Mouse (Mus musculus): ENCODE data around the gene Samd4b. TPM values are rescaled to one million over a fixed set of nuclear protein-coding genes. Genes with fewer than 3 reads are reported as not detected.
A peak's percentile ranks its signal among the peaks of the same experiment; 100 is the strongest.

Gene Samd4b
- polyA plus RNA-seq, 1 experiment from 2014 or later, result 33.3 TPM

DNA sequence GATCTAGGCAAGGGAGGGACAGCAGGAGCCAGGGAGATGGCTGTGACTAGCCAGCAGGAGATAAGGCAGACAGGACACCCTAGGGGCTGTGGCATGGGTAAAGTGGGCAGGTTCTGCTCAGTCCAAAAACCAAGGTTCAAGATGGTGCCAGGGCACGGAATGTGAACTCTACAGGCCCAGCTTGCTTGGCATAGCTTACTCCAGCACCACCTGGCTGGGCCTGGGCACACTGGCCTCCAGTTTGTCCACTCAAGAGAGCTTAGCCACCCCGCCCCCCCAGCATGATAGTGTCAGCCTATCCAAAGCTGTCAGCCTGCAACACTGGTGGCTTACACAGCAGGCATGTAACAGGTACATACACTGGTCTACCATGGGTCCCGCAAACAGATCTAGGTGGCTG, 24.7 kb downstream of the Samd4b start:
- Histone ChIP-seq H3K27ac (no peak overlapping the region), H3K36me3 (peaks cover 17% of the 10 kb centered on the region), H3K9ac (no peak overlapping the region), H3K4me2 (no peak overlapping the region), H3K4me3 (no peak overlapping the region), H3K4me1 (peaks cover 58% of the 10 kb centered on the region), H3K27me3 (no peaks in the 10 kb centered on the region), H3K9me3 (no peaks in the 10 kb centered on the region)
- ATAC-seq (ENCODE audit: insufficient number of reproducible peaks, insufficient read depth, low FRiP score, low TSS enrichment, low read depth), result no peak
- 96% methylated on average over 3 of the region's 3 CpGs for WGBS

DNA sequence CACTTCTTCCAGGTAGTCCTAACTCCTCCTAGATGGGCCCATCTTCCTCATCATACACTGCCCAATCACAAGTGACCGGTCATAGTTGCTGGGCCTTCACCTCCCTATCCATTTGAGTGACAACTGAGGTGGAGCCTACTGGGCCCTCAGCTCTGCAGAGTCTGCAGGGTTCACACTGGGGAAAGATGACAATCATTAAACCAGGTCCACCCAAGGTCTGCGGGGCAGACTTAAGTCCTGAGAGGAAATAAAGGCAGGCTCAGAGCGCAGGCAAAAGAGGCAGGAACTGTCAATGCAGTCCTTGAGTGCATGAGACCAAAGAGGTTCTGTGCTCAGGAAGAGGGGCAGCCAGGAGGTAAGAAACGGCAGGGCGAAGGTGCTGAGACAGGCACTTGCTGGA, 25.3 kb downstream of the Samd4b start:
- Histone ChIP-seq H3K27ac (no peak overlapping the region), H3K4me1 (peaks cover 54% of the 10 kb centered on the region), H3K9me3 (no peaks in the 10 kb centered on the region), H3K4me3 (no peak overlapping the region), H3K36me3 (peaks cover 22% of the 10 kb centered on the region), H3K4me2 (no peak overlapping the region), H3K27me3 (no peaks in the 10 kb centered on the region), H3K9ac (no peak overlapping the region)
- ATAC-seq (ENCODE audit: insufficient number of reproducible peaks, insufficient read depth, low FRiP score, low TSS enrichment, low read depth), result no peak
- 84% methylated on average over 5 of the region's 5 CpGs for WGBS

- Histone ChIP-seq H3K9me3 (no peaks in the 10 kb centered on the region), H3K27ac (peak overlapping the region; percentile 78), H3K36me3 (peaks cover 38% of the 10 kb centered on the region), H3K4me2 (0 out of 2 replicates have a peak overlapping the region, but pooled peaks have one; percentile 16), H3K4me1 (peaks cover 39% of the 10 kb centered on the region), H3K27me3 (no peaks in the 10 kb centered on the region), H3K4me3 (no peak overlapping the region), H3K9ac (0 out of 2 replicates have a peak overlapping the region, but pooled peaks have one; percentile 3)
- WGBS, result 37% methylated on average over 5 of the region's 5 CpGs
- no peak for ATAC-seq (ENCODE audit: insufficient number of reproducible peaks, insufficient read depth, low FRiP score, low TSS enrichment, low read depth)
These were observed 26.8 kb downstream of the Samd4b start for GRCm38 (mm10) chr7:28570982-28571682.

GRCm38 (mm10) chr7:28570291-28570981, 27.5 kb downstream of the Samd4b start:
- Histone ChIP-seq H3K36me3 (peaks cover 45% of the 10 kb centered on the region), H3K4me2 (peak overlapping the region; percentile 16; the same call in 1 of the 2 replicates), H3K9ac (no peak overlapping the region), H3K4me3 (no peak overlapping the region), H3K27ac (peak overlapping the region; percentile 78), H3K4me1 (peaks cover 32% of the 10 kb centered on the region), H3K27me3 (no peaks in the 10 kb centered on the region), H3K9me3 (no peaks in the 10 kb centered on the region)
- ATAC-seq (ENCODE audit: insufficient number of reproducible peaks, insufficient read depth, low FRiP score, low TSS enrichment, low read depth), result peak; percentile 39; the same call in 1 of the 2 replicates
- WGBS, result 54% methylated on average over 12 of the region's 12 CpGs

DNA sequence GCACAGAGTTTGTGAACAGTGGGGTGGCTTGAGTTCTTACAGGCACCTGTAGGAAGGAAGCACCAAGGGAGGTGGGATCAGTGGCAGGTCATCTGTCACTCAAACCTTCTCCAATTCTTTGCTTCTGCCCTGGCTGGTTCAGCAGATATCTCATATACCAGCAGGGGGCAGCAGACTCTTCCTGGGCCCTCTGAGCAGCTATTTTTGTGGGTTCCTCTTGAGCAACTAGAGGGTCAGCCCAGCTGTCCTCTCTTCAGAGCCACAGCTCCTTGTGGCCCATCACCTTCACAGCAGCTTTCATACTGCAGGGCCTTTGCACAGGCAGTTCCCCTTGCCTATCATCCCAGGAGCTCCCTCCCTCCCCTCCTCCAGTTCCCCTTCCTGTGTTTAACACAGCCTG, 29.7 kb downstream of the Samd4b start:
- no peak overlapping the region for H3K9ac ChIP-seq
- peaks cover 67% of the 10 kb centered on the region for H3K36me3 ChIP-seq
- no peaks in the 10 kb centered on the region for H3K9me3 ChIP-seq
- no peaks in the 10 kb centered on the region for H3K27me3 ChIP-seq
- H3K4me1 ChIP-seq, result peaks cover 31% of the 10 kb centered on the region
- H3K27ac ChIP-seq, result no peak overlapping the region
- no peak overlapping the region for H3K4me2 ChIP-seq
- no peak for ATAC-seq (ENCODE audit: insufficient number of reproducible peaks, insufficient read depth, low FRiP score, low TSS enrichment, low read depth)
- H3K4me3 ChIP-seq, result no peak overlapping the region

DNA sequence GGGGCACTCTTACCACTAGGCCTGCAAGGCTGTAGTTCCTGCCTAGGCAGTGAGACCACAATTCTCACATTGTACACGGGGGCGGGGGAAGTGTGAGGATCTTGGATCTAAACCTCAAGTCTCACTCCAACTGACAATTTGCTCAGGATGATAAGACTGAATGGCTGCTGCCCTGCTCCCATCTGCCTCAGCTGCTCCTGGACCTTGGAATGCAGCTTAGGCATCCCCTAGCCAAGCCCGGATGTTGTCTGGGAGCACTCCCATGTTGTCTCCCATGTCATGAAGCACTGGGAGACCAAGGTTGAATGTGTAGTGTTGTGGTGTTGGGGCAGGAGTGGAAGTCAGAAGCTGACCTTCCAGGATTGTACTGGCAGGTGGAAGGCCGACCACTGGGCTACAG, 30.4 kb downstream of the Samd4b start:
- Histone ChIP-seq H3K27ac (no peak overlapping the region), H3K36me3 (peaks cover 74% of the 10 kb centered on the region), H3K4me2 (no peak overlapping the region), H3K9ac (no peak overlapping the region), H3K4me1 (peaks cover 31% of the 10 kb centered on the region), H3K27me3 (no peaks in the 10 kb centered on the region), H3K4me3 (no peak overlapping the region), H3K9me3 (no peaks in the 10 kb centered on the region)
- WGBS, result 92% methylated on average over 4 of the region's 4 CpGs
- no peak for ATAC-seq (ENCODE audit: insufficient number of reproducible peaks, insufficient read depth, low FRiP score, low TSS enrichment, low read depth)

- Histone ChIP-seq H3K9me3 (no peaks in the 10 kb centered on the region), H3K4me2 (no peak overlapping the region), H3K27me3 (no peaks in the 10 kb centered on the region), H3K27ac (no peak overlapping the region), H3K9ac (no peak overlapping the region), H3K36me3 (peaks cover 93% of the 10 kb centered on the region), H3K4me1 (peaks cover 11% of the 10 kb centered on the region), H3K4me3 (no peak overlapping the region)
- 58% methylated on average over 5 of the region's 5 CpGs for WGBS
- ATAC-seq (ENCODE audit: insufficient number of reproducible peaks, insufficient read depth, low FRiP score, low TSS enrichment, low read depth), result no peak
These were observed 32.5 kb downstream of the Samd4b start for GRCm38 (mm10) chr7:28565407-28565806.

DNA sequence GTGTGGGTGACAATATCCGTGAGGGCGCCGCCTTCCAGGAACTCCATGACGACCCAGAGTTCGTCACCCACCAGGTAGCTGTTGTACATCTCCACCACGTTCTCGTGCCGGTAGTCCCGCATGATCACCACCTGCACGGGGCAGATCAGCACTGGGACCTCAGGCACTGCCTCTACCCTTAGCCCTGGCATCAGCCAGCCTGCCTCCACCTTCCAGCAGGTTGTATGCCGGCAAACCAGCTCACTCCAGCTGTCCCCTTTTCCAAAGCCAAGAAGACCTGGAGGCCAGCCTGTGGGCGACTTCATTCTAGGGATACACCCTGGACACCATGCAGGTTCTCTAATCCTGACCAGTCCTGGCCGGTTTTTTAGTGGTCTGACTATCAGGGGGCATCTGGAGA, 35.0 kb downstream of the Samd4b start:
- no peak for ATAC-seq (ENCODE audit: insufficient number of reproducible peaks, insufficient read depth, low FRiP score, low TSS enrichment, low read depth)
- WGBS, result 92% methylated on average over 13 of the region's 13 CpGs

GRCm38 (mm10) chr7:28562371-28562770, 35.6 kb downstream of the Samd4b start:
- no peak for ATAC-seq (ENCODE audit: insufficient number of reproducible peaks, insufficient read depth, low FRiP score, low TSS enrichment, low read depth)
- H3K36me3 ChIP-seq, result peaks cover 92% of the 10 kb centered on the region
- no peaks in the 10 kb centered on the region for H3K9me3 ChIP-seq
- H3K27me3 ChIP-seq, result no peaks in the 10 kb centered on the region
- WGBS, result 92% methylated on average over 13 of the region's 13 CpGs
- no peak overlapping the region for H3K27ac ChIP-seq
- H3K4me2 ChIP-seq, result no peak overlapping the region
- H3K4me3 ChIP-seq, result no peak overlapping the region
- no peak overlapping the region for H3K9ac ChIP-seq
- H3K4me1 ChIP-seq, result no peaks in the 10 kb centered on the region

More for the DNA sequence above, 35.0 kb downstream of the Samd4b start:
- no peak overlapping the region for H3K9ac ChIP-seq
- no peak overlapping the region for H3K27ac ChIP-seq
- no peak overlapping the region for H3K4me2 ChIP-seq
- H3K36me3 ChIP-seq, result peaks cover 95% of the 10 kb centered on the region
- no peak overlapping the region for H3K4me3 ChIP-seq
- H3K9me3 ChIP-seq, result no peaks in the 10 kb centered on the region
- no peaks in the 10 kb centered on the region for H3K27me3 ChIP-seq
- H3K4me1 ChIP-seq, result no peaks in the 10 kb centered on the region

GRCm38 (mm10) chr7:28561967-28562366, 36.0 kb downstream of the Samd4b start:
- Histone ChIP-seq H3K4me2 (no peak overlapping the region), H3K27ac (no peak overlapping the region), H3K36me3 (peaks cover 88% of the 10 kb centered on the region), H3K9ac (no peak overlapping the region), H3K9me3 (no peaks in the 10 kb centered on the region), H3K4me1 (no peaks in the 10 kb centered on the region), H3K4me3 (no peak overlapping the region), H3K27me3 (no peaks in the 10 kb centered on the region)
- ATAC-seq (ENCODE audit: insufficient number of reproducible peaks, insufficient read depth, low FRiP score, low TSS enrichment, low read depth), result no peak
- WGBS, result 91% methylated on average over 11 of the region's 11 CpGs

DNA sequence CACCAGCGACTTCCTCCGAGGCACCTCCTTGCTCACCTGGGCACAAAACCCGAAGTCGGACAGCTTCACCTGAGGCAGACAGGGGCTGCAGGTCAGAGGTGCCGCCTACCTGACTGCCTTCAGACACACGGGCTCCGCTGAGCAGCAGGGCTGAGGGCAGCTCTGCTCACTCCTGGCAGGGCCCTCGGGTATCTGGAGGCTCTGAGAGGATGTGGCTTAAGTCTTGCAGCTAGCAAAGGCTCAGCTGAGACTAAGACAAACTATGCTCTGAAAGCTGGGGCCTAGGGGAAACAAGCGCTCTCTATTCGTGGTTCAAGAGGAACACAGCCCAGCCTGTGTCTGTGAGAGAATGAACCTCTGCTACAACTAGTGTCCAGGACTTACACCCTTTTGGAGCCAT, 37.1 kb downstream of the Samd4b start:
- Histone ChIP-seq H3K27ac (no peak overlapping the region), H3K27me3 (no peaks in the 10 kb centered on the region), H3K4me3 (no peak overlapping the region), H3K9ac (no peak overlapping the region), H3K9me3 (no peaks in the 10 kb centered on the region), H3K4me1 (peaks cover 9% of the 10 kb centered on the region; the same call in 1 of the 2 replicates), H3K4me2 (no peak overlapping the region), H3K36me3 (peaks cover 77% of the 10 kb centered on the region)
- 92% methylated on average over 10 of the region's 10 CpGs for WGBS
- no peak for ATAC-seq (ENCODE audit: insufficient number of reproducible peaks, insufficient read depth, low FRiP score, low TSS enrichment, low read depth)

DNA sequence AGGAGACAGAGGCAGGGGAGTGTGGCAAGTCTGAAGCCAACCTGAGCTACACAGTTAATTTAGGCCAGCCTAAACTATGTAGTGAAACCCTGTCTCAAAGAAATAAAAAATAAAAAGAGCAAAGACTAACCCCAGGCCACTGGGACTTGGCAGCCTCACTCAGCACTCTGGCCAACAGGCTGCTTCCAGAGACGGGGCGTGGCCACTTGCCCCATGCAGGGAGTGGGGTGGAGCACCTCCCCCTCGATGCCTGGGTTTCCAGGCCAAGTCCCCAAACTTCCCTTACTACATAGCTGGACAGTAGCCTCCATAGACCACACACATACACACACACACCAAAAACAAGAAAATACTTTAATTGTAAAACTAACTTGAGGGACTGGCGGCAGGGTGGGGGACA, 39.5 kb downstream of the Samd4b start:
- Histone ChIP-seq H3K9ac (no peak overlapping the region; the same call in 1 of the 2 replicates), H3K9me3 (no peaks in the 10 kb centered on the region), H3K4me2 (no peak overlapping the region), H3K4me1 (peaks cover 10% of the 10 kb centered on the region; the same call in 1 of the 2 replicates), H3K4me3 (no peak overlapping the region), H3K27ac (no peak overlapping the region; the same call in 1 of the 2 replicates), H3K27me3 (no peaks in the 10 kb centered on the region), H3K36me3 (peaks cover 53% of the 10 kb centered on the region)
- 59% methylated on average over 4 of the region's 4 CpGs for WGBS
- ATAC-seq (ENCODE audit: insufficient number of reproducible peaks, insufficient read depth, low FRiP score, low TSS enrichment, low read depth), result no peak
